Mouse (Mus musculus): ENCODE data around the gene Kdf1. TPM values are rescaled to one million over a fixed set of nuclear protein-coding genes. Genes with fewer than 3 reads are reported as not detected.

Gene Kdf1
- polyA plus RNA-seq, 1 experiment from 2014 or later: 0.15 TPM

DNA sequence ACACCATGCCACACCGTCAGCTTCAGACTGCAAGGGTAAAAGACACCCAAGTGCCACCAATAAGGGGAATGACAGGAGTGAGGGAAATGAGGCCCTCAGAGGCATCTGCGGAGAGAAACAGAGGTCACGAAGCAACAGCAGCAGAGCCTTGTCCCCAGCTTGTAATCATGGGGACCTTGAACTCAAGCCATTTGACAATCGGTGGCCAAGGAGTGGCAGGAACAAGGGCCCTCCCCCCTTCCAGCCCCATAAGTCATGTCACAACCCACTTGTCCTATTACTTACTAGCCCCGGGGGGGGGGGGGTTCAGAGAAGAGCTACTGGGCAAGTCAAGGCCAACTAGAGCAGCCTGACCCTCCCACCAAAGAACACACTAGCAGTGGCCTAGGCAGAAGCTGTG, 17.9 kb downstream of the Kdf1 start:
- no peak overlapping the region for H3K4me2 ChIP-seq
- H3K4me1 ChIP-seq (replicated peaks): no peaks in the 10 kb centered on the region
- WGBS: 90% methylated on average over 5 of the region's 5 CpGs
- H3K27ac ChIP-seq (replicated peaks): no peak overlapping the region
- ATAC-seq (ENCODE audit: low read depth): no peak
- H3K27me3 ChIP-seq: no peaks in the 10 kb centered on the region
- H3K4me3 ChIP-seq: no peak overlapping the region
- no peak overlapping the region for H3K9ac ChIP-seq
- peaks cover 96% of the 10 kb centered on the region for H3K36me3 ChIP-seq
- no peaks in the 10 kb centered on the region for H3K9me3 ChIP-seq

GRCm38 (mm10) chr4:133545272-133546231, 26.8 kb downstream of the Kdf1 start, which contains the start of gene Nudc:
TSS of gene Nudc (minus strand) at chr4:133545996.
- H3K27ac ChIP-seq (replicated peaks): peak within 1 kb of the TSS; percentile 77
- H3K4me2 ChIP-seq: peak within 1 kb of the TSS; percentile 71
- peak within 1 kb of the TSS; percentile 78 for H3K9ac ChIP-seq
- ATAC-seq (ENCODE audit: low read depth): peak; percentile 99
- under 1% methylated on average over 59 of the region's 77 CpGs for WGBS
- H3K4me1 ChIP-seq (replicated peaks): peaks cover 24% of the 10 kb centered on the region
- H3K36me3 ChIP-seq: peaks cover 29% of the 10 kb centered on the region
- H3K4me3 ChIP-seq: peak within 1 kb of the TSS; percentile 83
- no peaks in the 10 kb centered on the region for H3K9me3 ChIP-seq
- no peaks in the 10 kb centered on the region for H3K27me3 ChIP-seq

- Histone ChIP-seq H3K9ac (no peak overlapping the region), H3K27ac (replicated peaks) (no peak overlapping the region), H3K9me3 (no peaks in the 10 kb centered on the region), H3K4me3 (no peak overlapping the region), H3K4me2 (no peak overlapping the region), H3K36me3 (no peaks in the 10 kb centered on the region), H3K27me3 (no peaks in the 10 kb centered on the region), H3K4me1 (replicated peaks) (no peaks in the 10 kb centered on the region)
- 85% methylated on average over 1 of the region's 1 CpGs for WGBS
- ATAC-seq (ENCODE audit: low read depth): no peak
Measured at GRCm38 (mm10) chr4:133552029-133552428, 33.3 kb downstream of the Kdf1 start.

- Histone ChIP-seq H3K27me3 (no peaks in the 10 kb centered on the region), H3K4me1 (replicated peaks) (no peaks in the 10 kb centered on the region), H3K4me3 (no peak within 1 kb of the TSS), H3K9ac (no peak within 1 kb of the TSS), H3K9me3 (no peaks in the 10 kb centered on the region), H3K4me2 (no peak within 1 kb of the TSS), H3K36me3 (no peaks in the 10 kb centered on the region), H3K27ac (replicated peaks) (no peak within 1 kb of the TSS)
- WGBS: 71% methylated on average over 10 of the region's 10 CpGs
- ATAC-seq (ENCODE audit: low read depth): no peak
Measured at GRCm38 (mm10) chr4:133552768-133553447, 34.1 kb downstream of the Kdf1 start, which contains the start of gene Nr0b2. TSS of gene Nr0b2 (plus strand) at chr4:133553376.

DNA sequence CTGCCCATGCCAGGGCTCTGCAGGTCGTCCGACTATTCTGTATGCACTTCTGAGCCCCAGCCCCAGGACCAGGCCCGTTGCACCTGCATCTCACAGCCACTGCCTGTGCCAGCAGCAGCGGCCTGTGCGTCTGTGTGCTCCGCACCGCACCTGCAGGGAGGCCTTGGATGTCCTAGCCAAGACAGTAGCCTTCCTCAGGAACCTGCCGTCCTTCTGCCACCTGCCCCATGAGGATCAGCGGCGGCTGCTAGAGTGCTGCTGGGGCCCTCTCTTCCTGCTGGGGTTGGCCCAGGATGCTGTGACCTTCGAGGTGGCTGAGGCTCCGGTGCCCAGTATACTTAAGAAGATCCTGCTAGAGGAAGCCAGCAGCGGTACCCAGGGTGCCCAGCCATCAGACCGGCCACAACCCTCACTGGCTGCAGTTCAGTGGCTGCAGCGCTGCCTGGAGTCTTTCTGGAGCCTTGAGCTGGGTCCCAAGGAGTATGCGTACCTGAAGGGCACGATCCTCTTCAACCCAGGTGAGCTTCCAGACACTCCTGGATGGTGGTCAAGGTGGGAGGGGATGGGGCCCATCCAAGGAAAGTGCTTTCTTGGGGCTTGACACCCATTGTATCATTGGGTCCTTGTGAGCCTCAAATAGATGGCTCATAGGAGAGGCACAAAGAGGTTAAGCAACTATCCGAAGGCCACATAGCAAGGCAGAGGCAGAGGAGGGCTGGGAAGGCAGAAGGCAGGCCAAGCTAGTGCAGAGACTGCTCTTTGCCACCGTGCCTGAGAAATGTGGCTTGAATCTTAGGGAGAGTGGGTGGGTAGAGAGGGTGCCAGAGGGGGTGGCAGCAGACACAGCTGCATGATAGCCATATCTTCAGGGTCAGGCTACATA, 34.9 kb downstream of the Kdf1 start:
- Histone ChIP-seq H3K9ac (no peak overlapping the region), H3K4me2 (no peak overlapping the region), H3K4me1 (replicated peaks) (no peaks in the 10 kb centered on the region), H3K36me3 (no peaks in the 10 kb centered on the region), H3K27me3 (no peaks in the 10 kb centered on the region), H3K4me3 (no peak overlapping the region), H3K27ac (replicated peaks) (no peak overlapping the region), H3K9me3 (no peaks in the 10 kb centered on the region)
- WGBS: 81% methylated on average over 19 of the region's 19 CpGs
- no peak for ATAC-seq (ENCODE audit: low read depth)

GRCm38 (mm10) chr4:133557041-133557717, 38.4 kb downstream of the Kdf1 start:
- WGBS: 26% methylated on average over 10 of the region's 10 CpGs
- no peaks in the 10 kb centered on the region for H3K36me3 ChIP-seq
- no peak overlapping the region for H3K4me2 ChIP-seq
- no peaks in the 10 kb centered on the region for H3K9me3 ChIP-seq
- H3K4me3 ChIP-seq: no peak overlapping the region
- no peak overlapping the region for H3K27ac ChIP-seq (replicated peaks)
- no peaks in the 10 kb centered on the region for H3K4me1 ChIP-seq (replicated peaks)
- H3K9ac ChIP-seq: no peak overlapping the region
- H3K27me3 ChIP-seq: no peaks in the 10 kb centered on the region
- no peak for ATAC-seq (ENCODE audit: low read depth)

GRCm38 (mm10) chr4:133559846-133560245, 41.1 kb downstream of the Kdf1 start:
- Histone ChIP-seq H3K4me2 (no peak overlapping the region), H3K4me1 (replicated peaks) (no peaks in the 10 kb centered on the region), H3K9ac (no peak overlapping the region), H3K9me3 (no peaks in the 10 kb centered on the region), H3K36me3 (no peaks in the 10 kb centered on the region), H3K27ac (replicated peaks) (no peak overlapping the region), H3K4me3 (no peak overlapping the region), H3K27me3 (no peaks in the 10 kb centered on the region)
- WGBS: 75% methylated on average over 4 of the region's 4 CpGs
- no peak for ATAC-seq (ENCODE audit: low read depth)

GRCm38 (mm10) chr4:133561622-133562021, 42.9 kb downstream of the Kdf1 start:
- no peaks in the 10 kb centered on the region for H3K9me3 ChIP-seq
- no peak overlapping the region for H3K4me3 ChIP-seq
- H3K27me3 ChIP-seq: no peaks in the 10 kb centered on the region
- WGBS: 54% methylated on average over 4 of the region's 4 CpGs
- ATAC-seq (ENCODE audit: low read depth): no peak
- no peak overlapping the region for H3K27ac ChIP-seq (replicated peaks)
- H3K4me1 ChIP-seq (replicated peaks): no peaks in the 10 kb centered on the region
- H3K4me2 ChIP-seq: no peak overlapping the region
- no peak overlapping the region for H3K9ac ChIP-seq
- no peaks in the 10 kb centered on the region for H3K36me3 ChIP-seq

GRCm38 (mm10) chr4:133563123-133563571, 44.4 kb downstream of the Kdf1 start:
- no peaks in the 10 kb centered on the region for H3K27me3 ChIP-seq
- no peak for ATAC-seq (ENCODE audit: low read depth)
- no peak overlapping the region for H3K27ac ChIP-seq (replicated peaks)
- 76% methylated on average over 11 of the region's 11 CpGs for WGBS
- no peak overlapping the region for H3K4me2 ChIP-seq
- no peak overlapping the region for H3K9ac ChIP-seq
- H3K36me3 ChIP-seq: no peaks in the 10 kb centered on the region
- no peaks in the 10 kb centered on the region for H3K9me3 ChIP-seq
- no peak overlapping the region for H3K4me3 ChIP-seq
- no peaks in the 10 kb centered on the region for H3K4me1 ChIP-seq (replicated peaks)

DNA sequence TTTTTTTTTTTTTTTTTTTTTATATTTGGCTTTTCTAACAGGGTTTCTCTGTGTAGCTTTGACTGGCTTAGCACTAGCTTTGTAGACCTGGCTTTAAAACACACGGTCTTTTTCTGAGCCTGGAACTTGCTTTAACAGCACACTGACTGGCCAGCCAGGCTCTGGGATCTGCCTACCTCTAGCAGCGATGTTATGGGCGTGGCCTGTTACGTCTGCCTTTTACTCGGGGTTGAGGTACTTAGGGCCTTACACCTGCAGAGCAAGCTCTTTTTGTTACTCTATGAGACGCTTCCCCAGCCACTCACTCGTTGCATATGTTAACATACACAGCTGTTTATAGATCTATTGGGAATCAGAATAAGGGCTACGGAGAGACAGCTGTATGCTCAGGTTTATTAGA, 48.5 kb downstream of the Kdf1 start:
- Histone ChIP-seq H3K27ac (replicated peaks) (no peak overlapping the region), H3K9ac (no peak overlapping the region), H3K36me3 (no peaks in the 10 kb centered on the region), H3K27me3 (no peaks in the 10 kb centered on the region), H3K4me2 (no peak overlapping the region), H3K9me3 (no peaks in the 10 kb centered on the region), H3K4me3 (no peak overlapping the region), H3K4me1 (replicated peaks) (no peaks in the 10 kb centered on the region)
- no peak for ATAC-seq (ENCODE audit: low read depth)
- 27% methylated on average over 8 of the region's 8 CpGs for WGBS

DNA sequence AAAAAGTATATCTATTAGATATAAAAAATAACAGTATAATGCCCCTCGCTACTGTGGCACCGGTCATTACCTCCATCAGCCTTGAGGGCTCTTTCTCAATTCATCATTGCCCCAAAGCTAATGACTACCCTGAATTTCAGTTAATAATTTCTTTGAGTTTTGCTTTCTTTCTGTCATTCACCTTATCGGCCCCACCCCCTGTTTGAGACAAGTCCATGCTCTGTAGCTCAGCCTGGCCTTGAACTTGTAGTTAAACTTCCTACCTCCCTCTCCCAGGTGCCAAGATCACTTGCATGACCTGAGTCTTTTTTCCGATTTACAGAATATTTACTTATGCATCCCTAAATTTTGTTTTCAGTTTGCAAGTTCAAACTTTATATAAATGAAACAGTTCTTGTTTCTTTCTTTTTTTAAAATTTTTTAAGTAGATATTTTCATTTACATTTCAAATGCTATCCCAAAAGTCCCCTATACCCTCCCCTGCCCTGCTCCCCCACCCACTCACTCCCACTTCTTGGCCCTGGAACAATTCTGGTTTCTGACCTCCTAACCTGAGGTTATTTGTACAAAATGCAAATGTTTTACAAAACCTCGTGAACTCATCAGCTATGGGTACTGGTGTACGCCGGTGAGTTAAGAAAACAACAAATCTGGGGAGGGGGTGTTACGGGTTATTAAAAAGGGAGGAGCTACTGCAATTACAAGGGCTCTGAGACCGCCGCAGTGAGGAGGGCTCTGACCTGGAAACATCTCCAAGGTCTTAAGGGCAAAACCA, 50.7 kb downstream of the Kdf1 start:
- 76% methylated on average over 10 of the region's 10 CpGs for WGBS
- Histone ChIP-seq H3K4me2 (no peak overlapping the region), H3K4me1 (replicated peaks) (no peaks in the 10 kb centered on the region), H3K4me3 (no peak overlapping the region), H3K27me3 (no peaks in the 10 kb centered on the region), H3K9me3 (no peaks in the 10 kb centered on the region), H3K27ac (replicated peaks) (no peak overlapping the region), H3K36me3 (no peaks in the 10 kb centered on the region), H3K9ac (no peak overlapping the region)
- no peak for ATAC-seq (ENCODE audit: low read depth)
